Mouse (Mus musculus): ENCODE results near the gene Tmem143.

GRCm38 (mm10) chr7:45915011-45915410 is 18.3 kb downstream of the Tmem143 start:
- TF ChIP-seq ZC3H11A (IDR thresholded peaks at IDR 0.05; ENCODE audit: low read depth, low read length): no peak
- no peak for TF ChIP-seq EP300 (IDR thresholded peaks at IDR 0.05; ENCODE audit: low read length)
- TF ChIP-seq CTCF (conservative IDR thresholded peaks at IDR 0.05 in 1 of 2, IDR thresholded peaks at IDR 0.05 in 1 of 2; ENCODE audit: low read depth in 2 of 2, low read length in 2 of 2): no peak
- no peak for TF ChIP-seq USF1 (IDR thresholded peaks at IDR 0.05; ENCODE audit: low read depth, low read length)
- TF ChIP-seq POLR2A (IDR thresholded peaks at IDR 0.05; ENCODE audit: low read depth, low read length): no peak
- TF ChIP-seq HCFC1 (IDR thresholded peaks at IDR 0.05; ENCODE audit: low read depth, low read length): no peak
- no peak for TF ChIP-seq ZMIZ1 (IDR thresholded peaks at IDR 0.05; ENCODE audit: low read depth, low read length)
- TF ChIP-seq MAZ (IDR thresholded peaks at IDR 0.05; ENCODE audit: low read depth, low read length): no peak

Data from CH12.LX (cell line).